Mouse (Mus musculus) midbrain, postnatal 0 days (tissue): ENCODE data around the gene Sertad1. TPM values are rescaled to one million over a fixed set of nuclear protein-coding genes. Genes with fewer than 3 reads are reported as not detected.

ENCODE experiments used
- ATAC-seq: fragments of 200-750 bp; cut with Nextera tagmentation; 2 replicates; pipeline ENCODE4 v1.8.0; 2017; ENCODE audit warnings: moderate number of reproducible peaks, mild to moderate bottlenecking, moderate TSS enrichment, moderate library complexity; ENCODE audit not compliant: low FRiP score
- DNase-seq: peaks from one replicate; pipeline ENCODE4 v3.0.0-alpha.2; 2015; ENCODE audit warnings: low spot score
- H3K27ac ChIP-seq: fragments of 300-500 bp; sonication (generic); 2 replicates; pipeline ENCODE4 v1.5.1; 2014; ENCODE audit warnings: low read depth, mild to moderate bottlenecking, low read length, mixed read lengths
- H3K27me3 ChIP-seq: fragments of 300-500 bp; sonication (generic); 2 replicates; pipeline ENCODE4 v1.6.1; 2014; ENCODE audit warnings: low read length, control low read depth, mixed read lengths; ENCODE audit not compliant: insufficient read depth
- H3K36me3 ChIP-seq: fragments of 300-500 bp; sonication (generic); 2 replicates; pipeline ENCODE4 v1.6.1; 2014; ENCODE audit warnings: low read length, control low read depth, mixed read lengths; ENCODE audit not compliant: insufficient read depth
- H3K4me1 ChIP-seq: fragments of 300-500 bp; sonication (generic); 2 replicates; pipeline ENCODE4 v1.6.1; 2014; ENCODE audit warnings: mild to moderate bottlenecking, control low read depth, antibody characterized with exemption, low read length, mixed read lengths; ENCODE audit not compliant: insufficient read depth
- H3K4me2 ChIP-seq: fragments of 300-500 bp; sonication (generic); 2 replicates; pipeline ENCODE4 v1.6.1; 2014; ENCODE audit warnings: low read depth, mild to moderate bottlenecking, low read length, mixed read lengths; ENCODE audit not compliant: poor library complexity, severe bottlenecking
- H3K4me3 ChIP-seq: fragments of 300-500 bp; sonication (generic); 2 replicates; pipeline ENCODE4 v1.5.1; 2014; ENCODE audit warnings: low read depth, mild to moderate bottlenecking, low read length, moderate library complexity
- H3K9ac ChIP-seq: fragments of 300-500 bp; sonication (generic); replicated peaks from 2 replicates; pipeline ENCODE4 v1.6.1; 2014; ENCODE audit warnings: mild to moderate bottlenecking, low read length, moderate library complexity, mixed read lengths; ENCODE audit not compliant: poor library complexity, severe bottlenecking
- H3K9me3 ChIP-seq: fragments of 300-500 bp; sonication (generic); 2 replicates; pipeline ENCODE4 v1.6.1; 2016; ENCODE audit warnings: low read length, control low read depth
- CTCF ChIP-seq: IDR thresholded peaks from 2 replicates; pipeline ENCODE4 v1.5.1; 2016; ENCODE audit warnings: antibody characterized with exemption, mild to moderate bottlenecking
- WGBS: fragments of 180-500 bp; shearing (Covaris S2); extraction: QIAGEN DNeasy Blood & Tissue Kit; methylation state at CpG from one replicate; pipeline ENCODE4 v1.1.7; 2014; 5-methylcytosine and 5-hydroxymethylcytosine counted together
- polyA plus RNA-seq: library from polyadenylated mRNA; unstranded; fragments of >200 nt; fragmentation: Nextera tagmentation; extraction: Ambion mirVana; gene quantifications from 2 replicates; pipeline ENCODE4 v1.2.1, GENCODE M21; 2015
- total RNA-seq: library from RNA; depleted of rRNA; stranded (reverse); fragments of >200 nt; gene quantifications from 2 replicates; pipeline ENCODE4 v1.2.3, GENCODE M21; 2014

Gene Sertad1
- total and polyA plus RNA-seq, 2 experiments from 2014 or later = 6.9 to 10.5 TPM

DNA sequence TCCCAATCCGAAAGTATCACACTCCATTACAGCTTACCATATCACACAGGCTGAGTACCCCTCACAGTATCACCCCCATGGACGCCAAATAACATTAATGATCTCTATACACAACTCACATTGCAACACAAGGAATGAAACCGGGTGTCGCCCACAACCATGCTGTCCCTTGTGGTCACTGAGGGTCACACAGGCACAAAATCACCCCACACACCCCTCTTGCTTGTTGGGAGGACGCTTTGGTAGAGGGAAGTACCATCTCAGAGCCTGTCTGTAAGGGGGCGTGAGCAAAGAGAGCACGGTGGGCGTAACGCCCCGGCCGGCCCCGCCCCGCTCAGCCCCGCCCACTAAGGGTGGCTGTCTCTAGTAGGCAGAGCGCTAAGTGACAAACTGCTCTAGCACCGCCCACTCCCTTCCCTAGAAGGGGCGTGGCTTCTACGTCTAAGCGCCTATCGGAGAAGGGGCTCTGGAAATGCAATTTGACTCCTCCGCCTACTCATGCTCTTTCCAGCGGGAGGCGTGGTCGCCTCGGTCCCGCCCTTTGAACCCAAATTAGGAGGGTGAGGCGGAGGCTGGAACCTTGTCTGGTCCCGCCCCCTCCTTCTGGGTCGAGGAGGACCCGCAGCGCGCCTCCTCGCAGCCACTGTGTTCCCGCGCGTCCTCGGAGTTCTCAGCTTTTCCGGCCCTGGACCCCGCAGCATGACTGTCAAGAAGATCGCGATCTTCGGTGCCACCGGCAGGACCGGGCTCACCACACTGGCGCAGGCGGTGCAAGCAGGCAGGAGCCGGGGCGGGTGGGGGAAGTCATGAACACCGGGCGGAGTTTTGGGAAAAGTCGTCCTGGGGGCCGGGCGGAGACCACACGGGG, 39.1 kb upstream of the Sertad1 start, which contains the start of the genes Sptbn4 and Blvrb:
Gene Sptbn4 (minus strand): TSS at position 268 of the 868 bp plus-strand sequence.
Gene Blvrb (plus strand): TSS at position 560 of the 868 bp plus-strand sequence.
- no peaks in the 10 kb centered on the region for H3K36me3 ChIP-seq
- H3K9me3 ChIP-seq = no peaks in the 10 kb centered on the region
- WGBS = under 1% methylated on average over 49 of the region's 54 CpGs
- TF ChIP-seq CTCF = peak; percentile 66
- peak within 1 kb of the TSS; percentile 85 for H3K9ac ChIP-seq
- DNase-seq = peak; percentile 100
- no peaks in the 10 kb centered on the region for H3K4me1 ChIP-seq
- ATAC-seq = peak; percentile 91
- H3K4me2 ChIP-seq = peak within 1 kb of the TSS; percentile 79
- no peaks in the 10 kb centered on the region for H3K27me3 ChIP-seq
- H3K4me3 ChIP-seq = peak within 1 kb of the TSS; percentile 67
- peak within 1 kb of the TSS; percentile 85 for H3K27ac ChIP-seq

DNA sequence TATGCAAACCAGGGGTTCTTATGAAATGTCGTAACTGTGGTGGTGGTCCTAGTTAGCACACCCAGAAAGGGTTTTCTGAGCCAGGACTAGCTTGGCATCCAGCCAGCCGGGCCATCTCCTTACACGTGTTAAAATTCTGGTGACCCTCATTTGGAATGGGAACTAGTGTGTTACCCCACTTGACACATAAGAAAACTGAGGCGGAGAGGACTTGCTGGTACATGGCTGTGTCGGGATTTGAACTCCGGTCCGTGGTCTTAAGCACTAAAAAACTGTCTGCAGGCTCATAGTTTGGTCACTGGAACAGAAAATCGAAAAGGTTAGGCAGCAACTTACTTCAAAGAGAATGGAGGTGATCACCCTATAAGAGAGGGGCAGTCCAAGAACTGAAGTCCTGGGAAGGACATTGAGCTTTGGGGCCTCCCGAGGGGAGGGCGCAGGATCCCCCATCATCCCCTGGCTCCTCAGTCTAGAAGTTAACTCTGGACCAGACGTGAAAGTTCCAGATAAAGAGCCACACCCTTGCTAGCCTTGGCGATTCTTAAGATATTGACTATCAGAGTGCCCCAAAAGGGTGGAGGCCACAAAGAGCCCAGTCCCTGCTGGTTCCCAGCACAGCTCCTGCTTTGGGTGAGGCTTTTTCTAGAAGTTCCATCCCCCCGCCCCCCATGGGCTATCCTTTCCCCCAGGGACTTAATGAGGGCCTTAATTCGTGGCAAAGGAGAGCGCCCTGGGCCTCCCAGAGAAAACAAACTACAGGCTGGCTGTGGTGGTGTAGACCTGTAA, 38.1 kb upstream of the Sertad1 start:
- Histone ChIP-seq H3K27me3 (no peaks in the 10 kb centered on the region), H3K4me2 (peak overlapping the region; percentile 79), H3K4me3 (peak overlapping the region; percentile 67), H3K9ac (no peak overlapping the region), H3K4me1 (no peaks in the 10 kb centered on the region), H3K9me3 (no peaks in the 10 kb centered on the region), H3K36me3 (no peaks in the 10 kb centered on the region), H3K27ac (no peak overlapping the region)
- DNase-seq (no peak), ATAC-seq (no peak)
- 60% methylated on average over 15 of the region's 15 CpGs for WGBS
- no peak for TF ChIP-seq CTCF

DNA sequence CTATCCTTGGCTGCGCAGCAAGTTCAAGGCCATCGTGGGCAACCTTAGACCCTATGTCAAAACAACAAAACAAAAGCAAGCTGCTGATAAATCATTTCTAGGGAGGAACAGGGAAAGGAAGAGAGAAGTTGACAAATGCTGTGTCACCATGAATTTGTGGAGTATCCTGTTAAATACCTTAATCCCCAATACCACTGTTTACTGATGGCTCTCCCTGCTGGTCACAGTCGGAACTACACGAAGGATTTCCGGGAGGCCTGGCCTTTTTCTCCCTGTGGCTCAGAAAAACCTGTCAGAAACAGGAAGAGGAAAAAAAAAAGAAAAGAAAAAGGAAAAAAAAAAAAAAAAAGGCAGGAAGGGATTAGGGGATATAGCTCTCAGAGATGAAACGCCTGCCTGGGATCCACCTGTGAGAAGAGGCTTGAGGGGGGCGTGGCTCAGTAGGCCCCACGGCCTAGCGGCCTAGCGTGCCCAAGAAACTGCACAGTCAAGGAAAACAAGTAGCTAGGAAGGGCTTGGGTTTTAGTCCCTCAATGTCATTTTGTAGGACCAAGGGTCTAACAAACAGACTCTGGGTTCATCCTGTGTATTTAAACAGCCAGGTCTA, 37.4 kb upstream of the Sertad1 start:
- H3K9ac ChIP-seq = no peak overlapping the region
- H3K9me3 ChIP-seq = no peaks in the 10 kb centered on the region
- peak; percentile 70 for TF ChIP-seq CTCF
- H3K27me3 ChIP-seq = no peaks in the 10 kb centered on the region
- H3K4me1 ChIP-seq = no peaks in the 10 kb centered on the region
- no peak overlapping the region for H3K4me3 ChIP-seq
- H3K36me3 ChIP-seq = no peaks in the 10 kb centered on the region
- ATAC-seq (no peak), DNase-seq (peak; percentile 54)
- 60% methylated on average over 10 of the region's 10 CpGs for WGBS
- H3K27ac ChIP-seq = no peak overlapping the region
- no peak overlapping the region for H3K4me2 ChIP-seq

DNA sequence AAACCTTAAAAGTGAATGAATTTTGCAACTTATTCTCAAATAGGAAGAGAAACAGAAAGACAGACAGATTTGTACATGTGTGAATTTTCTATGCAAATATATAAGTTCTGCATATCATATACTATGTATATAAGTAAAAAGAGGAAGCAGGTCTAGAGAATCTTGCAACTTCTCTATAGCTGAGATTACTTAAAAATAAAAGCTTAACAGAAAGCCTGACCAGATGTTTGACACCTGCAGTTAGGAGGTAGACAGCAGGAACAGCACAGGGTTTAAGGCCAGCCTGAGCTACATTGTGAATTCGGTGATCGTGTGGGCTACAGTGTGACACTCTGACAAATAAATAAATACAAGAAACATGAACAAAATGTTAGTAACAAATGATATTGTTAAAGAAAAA, 35.4 kb upstream of the Sertad1 start:
- WGBS = 95% methylated on average over 2 of the region's 2 CpGs
- no peak for TF ChIP-seq CTCF
- Histone ChIP-seq H3K36me3 (no peaks in the 10 kb centered on the region), H3K4me3 (no peak overlapping the region), H3K27me3 (no peaks in the 10 kb centered on the region), H3K4me1 (no peaks in the 10 kb centered on the region), H3K9me3 (no peaks in the 10 kb centered on the region), H3K27ac (no peak overlapping the region), H3K4me2 (no peak overlapping the region), H3K9ac (no peak overlapping the region)
- no peak for ATAC-seq
- DNase-seq = no peak

DNA sequence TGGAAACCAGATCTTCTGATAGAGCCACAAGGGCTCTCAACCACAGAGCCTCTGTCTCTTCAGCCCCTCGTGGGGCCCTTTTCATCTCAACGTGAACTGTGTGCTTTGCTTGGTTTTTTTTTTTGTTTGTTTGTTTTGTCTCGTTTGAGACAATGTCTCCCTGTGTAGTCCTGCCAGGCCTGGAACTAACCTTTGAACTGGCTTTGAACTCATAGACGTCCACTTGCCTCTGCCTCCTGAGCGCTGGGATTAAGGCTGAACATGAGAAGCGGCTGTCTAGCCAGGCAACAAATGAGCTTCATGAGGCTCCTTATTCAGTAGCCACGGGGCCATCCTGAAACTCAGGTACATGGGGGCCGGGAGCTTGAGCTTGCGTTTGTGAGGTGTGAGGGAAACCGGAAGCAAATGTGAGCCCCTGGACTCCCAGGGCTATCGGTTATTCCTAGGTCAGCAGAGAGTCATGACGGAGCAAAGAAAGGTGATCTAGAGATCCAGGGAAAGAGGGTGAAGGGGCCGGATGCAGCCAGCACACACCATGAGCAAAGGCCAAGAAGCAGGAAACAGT, 34.4 kb upstream of the Sertad1 start:
- Histone ChIP-seq H3K36me3 (no peaks in the 10 kb centered on the region), H3K27me3 (no peaks in the 10 kb centered on the region), H3K9ac (no peak overlapping the region), H3K4me2 (no peak overlapping the region), H3K27ac (no peak overlapping the region), H3K9me3 (no peaks in the 10 kb centered on the region), H3K4me3 (no peak overlapping the region), H3K4me1 (no peaks in the 10 kb centered on the region)
- no peak for TF ChIP-seq CTCF
- WGBS = 58% methylated on average over 13 of the region's 13 CpGs
- ATAC-seq (no peak), DNase-seq (no peak)
